Mouse (Mus musculus): Measurements from ENCODE around the gene Serpinb8.
A peak's percentile ranks its signal among the peaks of the same experiment; 100 is the strongest.

Gene Serpinb8

DNA sequence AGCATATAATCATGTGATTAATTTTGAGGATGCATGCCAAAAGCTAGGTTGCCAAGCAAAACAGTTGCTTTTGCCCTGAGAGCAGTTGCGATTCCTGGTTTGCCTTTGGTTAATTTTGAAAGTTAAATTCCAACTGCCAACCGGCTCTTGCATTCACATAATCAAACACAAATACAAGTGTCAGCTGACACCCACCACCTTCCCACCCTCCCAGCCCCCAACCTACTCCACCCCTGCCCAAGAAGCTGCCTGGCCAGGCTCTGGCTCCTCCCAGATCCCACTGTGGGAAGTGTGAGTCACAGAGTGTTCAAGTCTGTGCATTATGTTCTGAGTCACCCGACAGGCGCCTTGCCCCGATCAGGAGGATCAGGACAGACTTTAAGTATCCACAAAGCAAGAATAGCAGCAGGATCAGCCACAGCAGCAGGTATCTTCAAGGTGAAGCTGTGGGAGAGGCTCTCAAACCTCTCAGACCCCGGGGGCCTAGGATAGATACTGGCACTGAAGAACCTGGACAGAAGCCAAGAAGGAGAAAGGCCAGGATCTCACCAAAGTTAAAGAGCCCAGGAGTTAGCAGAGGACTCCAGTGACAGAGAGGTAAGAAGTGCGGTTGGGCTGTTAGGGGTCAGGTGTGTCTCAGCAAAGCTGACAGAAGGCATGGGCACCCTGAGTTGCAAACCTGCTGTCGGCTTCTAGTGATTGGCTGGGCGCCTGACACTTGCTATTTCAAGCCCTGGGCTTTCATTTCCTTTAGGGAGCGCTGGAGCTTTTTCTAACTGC lies at the start of gene Serpinb8:
Gene Serpinb8 (plus strand): TSS at position 316 of the 780 bp plus-strand sequence.
- no peak for DNase-seq

DNA sequence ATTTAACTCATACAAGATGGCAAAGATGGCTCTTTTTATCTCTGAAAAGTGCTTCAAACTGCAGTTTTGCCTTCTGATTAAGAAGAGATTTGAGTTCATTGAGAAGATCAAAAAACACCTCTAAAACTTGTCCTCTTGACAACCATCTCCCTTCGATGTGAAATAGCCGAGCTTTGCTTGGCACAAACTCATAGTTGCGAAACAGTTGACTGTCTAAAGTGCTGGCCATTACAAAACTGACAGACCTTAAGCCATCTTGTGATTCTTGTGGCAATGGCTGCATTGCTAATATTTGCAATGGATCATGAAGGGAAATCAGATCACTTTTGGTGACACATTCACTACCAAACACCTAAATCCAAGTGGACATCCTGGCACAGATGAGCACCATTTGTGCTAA lies 30.3 kb upstream of the Serpinb8 start:
- no peak for DNase-seq

DNA sequence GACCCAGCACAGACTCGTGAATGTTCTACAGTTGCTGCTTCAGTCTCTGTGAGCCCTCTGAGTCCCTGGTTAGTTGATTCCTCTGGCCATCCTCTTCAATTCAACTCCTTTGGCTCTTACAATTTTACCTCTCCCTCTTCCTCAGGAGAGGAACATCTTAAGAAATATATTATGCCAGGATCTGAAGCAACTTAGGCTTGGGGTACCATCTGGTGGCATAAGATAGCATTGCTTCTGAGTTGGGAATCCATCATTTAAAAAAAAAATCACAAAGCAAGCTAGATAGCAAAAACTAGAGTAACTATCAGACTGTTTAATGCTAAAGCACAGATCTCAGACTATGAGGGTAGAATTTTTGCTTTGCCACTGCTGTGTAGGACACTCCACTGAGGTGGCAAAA lies 27.7 kb upstream of the Serpinb8 start:
- DNase-seq, result no peak

GRCm38 (mm10) chr1:107565644-107566043 lies 24.2 kb upstream of the Serpinb8 start:
- no peak for DNase-seq

DNA sequence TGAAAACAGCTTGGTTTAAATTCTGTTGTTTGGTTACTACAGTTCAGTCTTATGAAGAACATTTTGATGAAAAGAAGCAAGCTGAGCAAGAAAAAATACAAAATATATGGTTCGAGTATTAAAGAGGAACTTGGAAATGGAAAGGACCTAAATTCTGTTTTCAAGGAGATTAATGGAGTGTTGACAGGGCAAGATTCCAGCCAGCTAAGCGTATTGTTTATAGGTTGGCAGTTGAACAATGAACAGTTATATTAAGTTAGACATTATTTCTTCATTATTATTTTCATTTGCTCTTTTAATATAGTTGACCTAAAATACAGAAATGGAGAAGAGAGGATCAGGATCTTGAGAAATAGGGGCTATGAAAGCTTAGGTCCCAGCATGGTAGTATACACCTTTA lies 13.7 kb upstream of the Serpinb8 start:
- no peak for DNase-seq

- DNase-seq, result no peak
Observed at GRCm38 (mm10) chr1:107577514-107577913, 12.3 kb upstream of the Serpinb8 start.

GRCm38 (mm10) chr1:107581220-107581619 lies 8.6 kb upstream of the Serpinb8 start:
- no peak for DNase-seq

DNA sequence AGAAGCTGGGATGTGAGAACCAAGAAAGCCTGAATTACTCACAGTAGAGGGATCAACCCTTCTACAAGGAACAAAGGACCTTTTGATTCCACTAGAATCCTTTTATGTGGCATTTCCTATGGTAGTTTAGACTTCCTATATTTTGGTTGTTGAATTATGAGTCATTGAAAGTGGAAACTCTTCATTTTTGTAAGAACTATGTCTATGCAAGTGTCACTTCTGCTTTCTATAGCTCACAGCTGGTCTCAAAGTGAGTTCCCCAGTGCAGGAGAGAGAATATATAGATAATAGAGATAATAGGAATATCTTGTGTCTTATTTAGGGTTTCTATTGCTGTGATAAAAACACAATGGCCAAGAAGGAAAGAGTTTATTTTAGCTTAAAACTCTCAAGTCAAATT lies 6.9 kb upstream of the Serpinb8 start:
- no peak for DNase-seq

GRCm38 (mm10) chr1:107583958-107584376 lies 5.8 kb upstream of the Serpinb8 start:
- DNase-seq, result peak; percentile 2 to 3

DNA sequence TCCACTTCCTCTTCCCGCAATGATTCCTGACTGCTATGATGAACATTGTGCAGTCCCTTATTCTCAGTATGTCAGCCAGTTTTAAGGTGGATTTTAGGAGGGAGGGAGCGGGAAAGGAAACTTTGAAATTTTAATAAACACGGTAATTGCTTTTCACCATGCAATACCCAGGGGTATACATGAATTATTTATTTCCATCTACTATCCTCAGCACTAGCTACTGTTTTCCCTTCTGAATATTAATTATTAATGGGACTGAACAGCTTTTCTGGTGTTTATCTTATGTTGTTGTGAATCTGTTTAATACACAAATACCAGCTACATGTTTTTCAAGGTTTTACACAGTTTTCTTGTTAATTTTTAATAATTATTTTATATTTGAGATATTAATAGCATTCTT lies 4.9 kb upstream of the Serpinb8 start:
- no peak for DNase-seq

- DNase-seq, result no peak
Observed at GRCm38 (mm10) chr1:107586196-107586595, 3.6 kb upstream of the Serpinb8 start.

GRCm38 (mm10) chr1:107588206-107588605 lies 1.6 kb upstream of the Serpinb8 start:
- DNase-seq, result no peak

DNA sequence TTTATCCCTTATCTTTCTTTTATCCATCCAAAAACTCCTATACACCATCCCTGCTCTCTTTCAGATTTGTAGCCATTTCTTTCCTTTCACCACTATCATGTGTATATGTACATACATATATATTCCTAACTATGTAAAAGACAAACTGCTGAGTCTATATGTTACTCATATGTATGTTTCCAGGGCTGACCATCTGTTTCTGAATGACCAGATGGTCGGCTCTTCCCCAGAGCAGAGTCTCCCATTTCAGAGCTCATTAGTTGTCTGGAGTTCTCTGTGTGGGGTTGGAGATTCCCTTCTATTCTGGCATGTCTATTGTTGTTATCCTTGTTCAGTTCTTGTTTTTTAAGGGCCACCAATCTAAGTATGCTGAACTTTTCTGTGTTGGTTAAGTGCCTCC lies 1.2 kb upstream of the Serpinb8 start:
- no peak for DNase-seq

DNA sequence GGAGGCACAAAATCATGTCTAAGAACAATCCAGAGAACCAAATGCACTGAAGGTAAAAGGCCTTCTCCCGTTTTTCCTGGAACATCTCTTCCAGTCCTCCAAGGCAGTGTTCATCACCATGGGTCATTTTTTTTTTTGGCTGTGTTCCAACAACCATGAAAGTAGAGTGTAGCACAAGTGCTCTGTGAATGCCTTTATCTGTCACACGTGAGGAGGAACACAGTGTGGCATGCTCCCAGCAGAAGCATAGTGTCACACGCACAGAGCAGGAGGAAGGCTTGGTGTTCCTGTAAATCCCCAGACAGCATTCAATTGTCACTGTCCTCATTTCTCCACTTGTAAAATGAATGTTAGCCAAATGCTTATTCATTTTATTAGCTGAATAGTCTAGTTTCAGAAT lies 2.8 kb downstream of the Serpinb8 start:
- DNase-seq, result no peak

DNA sequence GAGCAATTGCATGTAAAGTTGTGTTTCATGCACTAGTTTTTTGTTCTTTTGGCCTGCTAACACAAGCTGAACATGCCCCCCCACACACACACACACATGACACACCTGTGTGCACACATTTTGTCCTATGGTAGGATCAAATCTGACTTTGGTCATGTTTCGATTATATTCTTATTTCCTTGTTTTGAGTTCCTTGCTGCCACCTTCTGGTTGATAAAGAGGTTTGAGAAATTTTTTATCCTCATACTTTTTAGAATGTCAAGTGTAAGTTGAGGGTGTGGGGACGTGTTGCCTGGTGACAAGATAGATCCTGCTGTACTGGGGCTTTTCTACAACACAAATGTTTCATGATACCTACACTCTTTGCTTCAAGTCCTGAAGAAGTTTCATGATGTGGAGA lies 3.7 kb downstream of the Serpinb8 start:
- no peak for DNase-seq

- DNase-seq, result no peak
Observed at GRCm38 (mm10) chr1:107596874-107597273, 7.1 kb downstream of the Serpinb8 start.

- no peak for DNase-seq
Observed at GRCm38 (mm10) chr1:107598476-107598875, 8.7 kb downstream of the Serpinb8 start.

- no peak for DNase-seq
Observed at GRCm38 (mm10) chr1:107608942-107609341, 19.1 kb downstream of the Serpinb8 start.

DNA sequence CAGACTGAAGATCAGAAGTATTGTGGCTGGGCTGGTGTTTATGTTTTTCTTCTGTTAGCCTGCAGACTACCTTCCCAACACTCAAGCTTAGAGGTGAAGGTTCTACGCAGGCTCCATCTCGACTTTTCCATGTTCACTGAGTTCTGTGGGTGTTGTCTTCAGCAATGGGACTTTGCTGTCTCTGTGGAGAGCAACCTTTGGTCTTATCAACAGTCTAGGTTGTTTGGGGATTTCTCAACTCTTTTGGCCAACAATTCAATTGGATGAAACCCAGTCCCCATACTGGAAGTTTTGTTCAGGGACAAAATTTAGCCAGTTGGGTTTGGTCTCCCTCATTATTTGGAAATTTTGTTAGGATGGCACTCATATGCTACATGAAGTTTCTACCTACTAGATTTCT lies 24.3 kb downstream of the Serpinb8 start:
- no peak for DNase-seq

DNA sequence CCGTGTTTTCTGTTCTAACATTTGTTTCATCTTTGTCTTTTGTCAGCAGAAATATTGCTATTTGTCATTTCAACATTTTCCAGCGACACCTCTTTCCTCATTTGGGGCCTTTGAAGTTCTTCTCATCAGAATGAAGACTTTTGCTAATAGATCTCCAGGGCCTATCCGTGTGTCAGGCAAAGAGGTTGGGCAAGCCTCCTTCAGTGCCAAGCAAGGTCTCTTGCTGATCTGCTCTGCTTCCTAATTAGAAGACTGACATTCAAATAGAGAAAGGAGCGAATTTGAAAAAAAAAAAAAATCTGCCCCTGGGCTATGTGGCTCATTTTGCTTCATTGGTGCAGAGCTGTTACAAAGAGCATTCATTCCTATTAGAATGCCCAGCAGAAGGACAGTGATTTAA lies 32.2 kb downstream of the Serpinb8 start:
- no peak for DNase-seq

DNA sequence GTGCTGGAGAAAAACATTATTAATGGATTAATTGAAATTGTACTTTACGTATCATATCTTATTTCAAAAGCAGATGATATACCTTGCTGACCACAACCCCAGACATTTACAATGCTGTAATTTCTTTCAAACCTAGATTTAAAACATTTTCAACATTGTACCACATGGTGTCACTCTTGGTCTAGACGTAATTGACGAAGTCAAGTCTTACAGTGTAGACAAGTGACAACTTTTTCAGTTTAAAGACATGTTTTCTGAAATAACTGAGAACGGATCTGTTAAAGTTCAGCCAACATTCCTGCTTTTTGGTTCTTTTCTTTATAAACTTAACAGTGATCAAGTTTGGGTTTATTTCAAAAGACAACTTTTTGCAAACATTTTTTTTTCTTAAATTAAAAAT lies 46.1 kb downstream of the Serpinb8 start:
- no peak for DNase-seq

- no peak for DNase-seq
Observed at GRCm38 (mm10) chr1:107638056-107638455, 48.2 kb downstream of the Serpinb8 start.

- DNase-seq, result no peak
Observed at GRCm38 (mm10) chr1:107638459-107638858, 48.7 kb downstream of the Serpinb8 start.

- DNase-seq, result no peak
Observed at GRCm38 (mm10) chr1:107642457-107643118, 52.8 kb downstream of the Serpinb8 start.

DNA sequence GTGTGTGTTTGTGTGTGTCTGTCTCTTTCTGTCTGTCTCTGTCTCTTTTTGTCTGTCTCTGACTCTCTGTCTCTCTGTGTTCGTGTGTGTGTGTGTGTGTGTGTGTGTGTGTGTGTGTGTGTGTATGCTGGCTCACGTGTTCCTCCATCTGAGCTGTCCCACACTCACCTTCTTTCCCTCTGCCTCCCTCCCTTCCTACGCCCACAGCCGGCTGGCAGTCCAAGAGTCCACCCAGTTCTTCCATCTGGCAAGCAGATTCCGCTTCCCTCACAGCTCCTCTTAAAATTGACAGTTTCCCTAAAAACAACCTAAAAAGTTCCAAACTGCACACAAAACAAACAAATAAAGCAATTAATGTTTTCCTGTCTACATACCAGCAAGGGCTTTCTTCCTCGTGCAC lies 55.3 kb downstream of the Serpinb8 start:
- no peak for DNase-seq

Measured in B cell, adult 2 months (primary cell).